Mouse (Mus musculus): ENCODE measurements around the gene Ggt5. TPM values are rescaled to one million over a fixed set of nuclear protein-coding genes. Genes with fewer than 3 reads are reported as not detected.

Ggt5 gene
- total RNA-seq, 2 experiments from 2014 or later = 2.6 to 3.3 TPM

- intact Hi-C loops (cut with DNase I) = no loop called here
- peak in 1 of 2 experiments; percentile 19 for DNase-seq (ENCODE audit: extremely low spot score in 1 of 2, low spot score in 2 of 2)
These were observed 53.8 kb downstream of the Ggt5 start for GRCm38 (mm10) chr10:75642891-75643290.

- intact Hi-C loops (cut with DNase I) = no loop called here
- DNase-seq (ENCODE audit: extremely low spot score in 1 of 2, low spot score in 2 of 2) = peak in 1 of 2 experiments; percentile 71
These were observed 54.7 kb downstream of the Ggt5 start, which contains the start of gene Susd2 for GRCm38 (mm10) chr10:75643741-75644343. Gene Susd2 (minus strand): TSS chr10:75644008.

- intact Hi-C loops (cut with DNase I) = no loop called here
- no peak for DNase-seq (ENCODE audit: extremely low spot score in 1 of 2, low spot score in 2 of 2)
These were observed 56.5 kb downstream of the Ggt5 start for GRCm38 (mm10) chr10:75645616-75646015.

- intact Hi-C loops (cut with DNase I) = no loop called here
- DNase-seq (ENCODE audit: extremely low spot score in 1 of 2, low spot score in 2 of 2) = no peak
These were observed 57.3 kb downstream of the Ggt5 start for GRCm38 (mm10) chr10:75646406-75646805.

GRCm38 (mm10) chr10:75647362-75647761 is 58.2 kb downstream of the Ggt5 start:
- intact Hi-C loops (cut with DNase I) = no loop called here

GRCm38 (mm10) chr10:75648091-75648490 is 59.0 kb downstream of the Ggt5 start:
- DNase-seq (ENCODE audit: extremely low spot score in 1 of 2, low spot score in 2 of 2) = no peak
- intact Hi-C loops (cut with DNase I) = no loop called here

More at GRCm38 (mm10) chr10:75647362-75647761, 58.2 kb downstream of the Ggt5 start:
- peak; percentile 59 to 74 for DNase-seq (ENCODE audit: extremely low spot score in 1 of 2, low spot score in 2 of 2)

- no peak for DNase-seq (ENCODE audit: extremely low spot score in 1 of 2, low spot score in 2 of 2)
- intact Hi-C loops (cut with DNase I) = no loop called here
These were observed 59.9 kb downstream of the Ggt5 start for GRCm38 (mm10) chr10:75649001-75649400.

- intact Hi-C loops (cut with DNase I) = no loop called here
These were observed 60.4 kb downstream of the Ggt5 start for GRCm38 (mm10) chr10:75649406-75649995.

GRCm38 (mm10) chr10:75650306-75650902 is 61.3 kb downstream of the Ggt5 start:
- DNase-seq (ENCODE audit: extremely low spot score in 1 of 2, low spot score in 2 of 2) = no peak
- intact Hi-C loops (cut with DNase I) = no loop called here

More at GRCm38 (mm10) chr10:75649406-75649995, 60.4 kb downstream of the Ggt5 start:
- DNase-seq (ENCODE audit: extremely low spot score in 1 of 2, low spot score in 2 of 2) = no peak

- DNase-seq (ENCODE audit: extremely low spot score in 1 of 2, low spot score in 2 of 2) = no peak
- intact Hi-C loops (cut with DNase I) = no loop called here
These were observed 62.4 kb downstream of the Ggt5 start for GRCm38 (mm10) chr10:75651381-75652068.

- intact Hi-C loops (cut with DNase I) = no loop called here
- no peak for DNase-seq (ENCODE audit: extremely low spot score in 1 of 2, low spot score in 2 of 2)
These were observed 64.9 kb downstream of the Ggt5 start for GRCm38 (mm10) chr10:75654053-75654452.

GRCm38 (mm10) chr10:75657165-75657564 is 68.0 kb downstream of the Ggt5 start:
- intact Hi-C loops (cut with DNase I) = no loop called here
- DNase-seq (ENCODE audit: extremely low spot score in 1 of 2, low spot score in 2 of 2) = no peak

- intact Hi-C loops (cut with DNase I) = no loop called here
- DNase-seq (ENCODE audit: extremely low spot score in 1 of 2, low spot score in 2 of 2) = no peak
These were observed 68.6 kb downstream of the Ggt5 start for GRCm38 (mm10) chr10:75657772-75658171.

GRCm38 (mm10) chr10:75661381-75661780 is 72.2 kb downstream of the Ggt5 start:
- intact Hi-C loops (cut with DNase I) = no loop called here
- DNase-seq (ENCODE audit: extremely low spot score in 1 of 2, low spot score in 2 of 2) = no peak

- intact Hi-C loops (cut with DNase I) = no loop called here
- no peak for DNase-seq (ENCODE audit: extremely low spot score in 1 of 2, low spot score in 2 of 2)
These were observed 72.7 kb downstream of the Ggt5 start for GRCm38 (mm10) chr10:75661876-75662275.

GRCm38 (mm10) chr10:75662575-75662974 is 73.4 kb downstream of the Ggt5 start:
- DNase-seq (ENCODE audit: extremely low spot score in 1 of 2, low spot score in 2 of 2) = no peak

GRCm38 (mm10) chr10:75664673-75665270 is 75.6 kb downstream of the Ggt5 start:
- intact Hi-C loops (cut with DNase I) = no loop called here
- no peak for DNase-seq (ENCODE audit: extremely low spot score in 1 of 2, low spot score in 2 of 2)

More at GRCm38 (mm10) chr10:75662575-75662974, 73.4 kb downstream of the Ggt5 start:
- intact Hi-C loops (cut with DNase I) = no loop called here

- intact Hi-C loops (cut with DNase I) = no loop called here
- no peak for DNase-seq (ENCODE audit: extremely low spot score in 1 of 2, low spot score in 2 of 2)
These were observed 77.4 kb downstream of the Ggt5 start for GRCm38 (mm10) chr10:75666451-75667030.

Measured in left cerebral cortex, postnatal 10 days (tissue).